ENCODE assay signal across 8 mouse cellular contexts in genomic region chr9:123259896-123260610, GRCm38 (mm10). TPM values are rescaled to one million over a fixed set of nuclear protein-coding genes. Genes with fewer than 3 reads are reported as not detected.
DNase-seq lines count a peak whose midpoint lies in the region; ATAC-seq and TF ChIP-seq lines count a peak whose summit lies in the region.

No protein-coding gene starts in this region.

- peak; percentile 84 for ATAC-seq in liver, postnatal 0 days

- no peak overlapping the region for H3K27ac ChIP-seq in CH12.LX (ENCODE audit: insufficient read depth, low read depth)
- no peak overlapping the region for H3K27ac ChIP-seq in liver, postnatal 0 days (ENCODE audit: low read depth)

- H3K9me3 ChIP-seq in CH12.LX (replicated peaks; ENCODE audit: low read length) = no peaks in the 10 kb centered on the region
- no peaks in the 10 kb centered on the region for H3K9me3 ChIP-seq in liver, postnatal 0 days (ENCODE audit: low read length)

- TF ChIP-seq CTCF in CH12.LX (conservative IDR thresholded peaks at IDR 0.05 in 1 of 2, IDR thresholded peaks at IDR 0.05 in 1 of 2; ENCODE audit: low read depth in 2 of 2, low read length in 2 of 2) = no peak
- TF ChIP-seq CTCF in liver, postnatal 0 days (IDR thresholded peaks at IDR 0.05; ENCODE audit: low read depth) = no peak

- WGBS in liver, postnatal 0 days (ENCODE audit: insufficient replicate concordance) = under 1% methylated on average over 73 of the region's 92 CpGs

- H3K4me2 ChIP-seq in CH12.LX (ENCODE audit: insufficient read depth, low read depth, poor library complexity, severe bottlenecking) = peak overlapping the region; percentile 52
- H3K4me2 ChIP-seq in liver, postnatal 0 days (ENCODE audit: low read depth, low read length) = peak overlapping the region; percentile 98

- no peak for TF ChIP-seq EP300 in CH12.LX (IDR thresholded peaks at IDR 0.05; ENCODE audit: low read length)
- no peak for TF ChIP-seq EP300 in liver, postnatal 0 days (IDR thresholded peaks at IDR 0.05; ENCODE audit: low read depth)

- no peaks in the 10 kb centered on the region for H3K79me2 ChIP-seq in CH12.LX (replicated peaks; ENCODE audit: control insufficient read depth, extremely low read depth, insufficient read depth, poor library complexity, severe bottlenecking)

- in situ Hi-C loops in CH12.LX (cut with MboI; ENCODE audit: low pct_ligation_motif_present, low pct_unique_long_range_greater_than_20kb, low sequenced_read_pairs) = loop anchor here (5.0 to 10.0 kb wide), 3 partner anchors 98 to 265 kb away; partner anchors contain the start of gene Sacm1l

- DNase-seq in 3134 (ENCODE audit: extremely low read depth, insufficient read length, low spot score) = peak; percentile 83
- DNase-seq in CH12.LX (ENCODE audit: extremely low read depth) = peak; percentile 65
- DNase-seq in cerebellum, postnatal 4 days (ENCODE audit: low spot score in 2 of 2) = peak; percentile 28 to 55
- peak; percentile 35 to 62 for DNase-seq in gastrocnemius, postnatal 4 days (ENCODE audit: low spot score in 2 of 2)
- peak; percentile 56 to 84 for DNase-seq in kidney, postnatal 36 days
- DNase-seq in liver, postnatal 0 days = no peak
- peak; percentile 71 for DNase-seq in ovary, postnatal 14 days (ENCODE audit: low spot score)
- DNase-seq in urinary bladder, postnatal 25 days (ENCODE audit: low spot score) = peak; percentile 27

- no peaks in the 10 kb centered on the region for H3K36me3 ChIP-seq in CH12.LX (replicated peaks in 1 of 2; ENCODE audit: control insufficient read depth in 1 of 2, insufficient read depth in 1 of 2, low read length in 1 of 2)
- H3K36me3 ChIP-seq in liver, postnatal 0 days (replicated peaks; ENCODE audit: insufficient read depth, low read length) = no peaks in the 10 kb centered on the region

- dilution Hi-C loops in CH12.LX (cut with MboI; ENCODE audit: extremely low pct_ligation_motif_present, extremely low pct_unique_long_range_greater_than_20kb, low sequenced_read_pairs) = no loop called here

- no peak for TF ChIP-seq RAD21 in CH12.LX (IDR thresholded peaks at IDR 0.05; ENCODE audit: low read depth, low read length)

- H3K9ac ChIP-seq in CH12.LX (ENCODE audit: insufficient read depth, low read depth) = peak overlapping the region; percentile 51; the same call in 1 of the 2 replicates
- peak overlapping the region; percentile 59 for H3K9ac ChIP-seq in liver, postnatal 0 days (replicated peaks)

- no peaks in the 10 kb centered on the region; a peak in 1 of 4 replicates for H3K4me1 ChIP-seq in CH12.LX (ENCODE audit: control insufficient read depth in 1 of 2, insufficient read depth in 2 of 2)
- H3K4me1 ChIP-seq in liver, postnatal 0 days (ENCODE audit: insufficient read depth) = peaks cover 16% of the 10 kb centered on the region

- TF ChIP-seq POLR2A in CH12.LX (IDR thresholded peaks at IDR 0.05; ENCODE audit: low read depth, low read length) = no peak

- peak overlapping the region; percentile 63 to 82 (median 64) for H3K4me3 ChIP-seq in CH12.LX (replicated peaks in 1 of 3; ENCODE audit: low read depth in 2 of 3, low read length in 2 of 3, poor library complexity in 1 of 3)
- H3K4me3 ChIP-seq in liver, postnatal 0 days (ENCODE audit: low read depth, low read length) = peak overlapping the region; percentile 65

- peaks cover 51% of the 10 kb centered on the region for H3K27me3 ChIP-seq in CH12.LX (replicated peaks)
- H3K27me3 ChIP-seq in liver, postnatal 0 days (ENCODE audit: insufficient read depth, low read length) = peaks cover 43% of the 10 kb centered on the region

TF ChIP-seq in CH12.LX, 34 proteins besides CTCF, POLR2A, EP300 and RAD21:
- TF ChIP-seq SMC3 (IDR thresholded peaks at IDR 0.05; ENCODE audit: low read depth, low read length) (no peak; the same call in 1 of the 2 replicates), MXI1 (IDR thresholded peaks at IDR 0.05; ENCODE audit: low read depth, low read length) (no peak), MEF2A (IDR thresholded peaks at IDR 0.05; ENCODE audit: borderline replicate concordance, low read depth, low read length) (no peak), MAX (IDR thresholded peaks at IDR 0.05; ENCODE audit: low read length) (peak; percentile 43; the same call in 1 of the 2 replicates), USF1 (IDR thresholded peaks at IDR 0.05; ENCODE audit: low read depth, low read length) (no peak), USF2 (conservative IDR thresholded peaks at IDR 0.05; ENCODE audit: low read depth, low read length) (no peak), TCF12 (IDR thresholded peaks at IDR 0.05; ENCODE audit: low read depth, low read length) (no peak), ZMIZ1 (IDR thresholded peaks at IDR 0.05; ENCODE audit: low read depth, low read length) (0 out of 2 replicates have a peak, but pooled peaks have one; percentile 12), NRF1 (IDR thresholded peaks at IDR 0.05; ENCODE audit: low read depth, low read length) (peak; percentile 52), MAZ (IDR thresholded peaks at IDR 0.05; ENCODE audit: low read depth, low read length) (no peak), ZKSCAN1 (IDR thresholded peaks at IDR 0.05; ENCODE audit: borderline replicate concordance, low read depth, low read length) (no peak), IRF4 (IDR thresholded peaks at IDR 0.05; ENCODE audit: low read depth, low read length) (no peak), TBP (conservative IDR thresholded peaks at IDR 0.05; ENCODE audit: low read depth, low read length) (no peak), ELF1 (IDR thresholded peaks at IDR 0.05; ENCODE audit: low read depth, low read length) (0 out of 2 replicates have a peak, but pooled peaks have one; percentile 14), SIN3A (IDR thresholded peaks at IDR 0.05; ENCODE audit: low read length) (peak; percentile 35; the same call in 1 of the 2 replicates), UBTF (IDR thresholded peaks at IDR 0.05; ENCODE audit: low read depth, low read length) (peak; percentile 27), RCOR1 (conservative IDR thresholded peaks at IDR 0.05; ENCODE audit: low read depth, low read length) (no peak)

RNA-seq across cellular contexts. Expression of gene Tmem158, which starts 0.5 kb away (rescaled TPM):
- total RNA-seq in CH12.LX (2012; rRNA removed) (6.6 and 7.3 TPM in 2 replicates), CH12.LX (2014; rRNA removed) (1.8 and 2.4 TPM in 2 replicates)
- polyA plus RNA-seq in CH12.LX (2012; ENCODE audit: insufficient read length, low read depth) = 2.1 and 2.9 TPM in 2 replicates
- 10 to 100 TPM; 13.1 to 14.3 TPM for total RNA-seq in gastrocnemius, postnatal 4 days (2021)
- polyA plus RNA-seq in liver, postnatal 0 days (2015; fragmentation: Nextera tagmentation; extraction: Ambion mirVana) = 2.8 and 3.6 TPM in 2 replicates

RNA-seq across cellular contexts. Expression of gene Cdcp1, which starts 44.2 kb away (rescaled TPM):
- total RNA-seq in CH12.LX (2012; rRNA removed) (3.1 and 3.4 TPM in 2 replicates), CH12.LX (2014; rRNA removed) (3.6 and 4.3 TPM in 2 replicates)
- 5.0 and 5.9 TPM in 2 replicates for polyA plus RNA-seq in CH12.LX (2012; ENCODE audit: insufficient read length, low read depth)
- total RNA-seq in gastrocnemius, postnatal 4 days (2021) = not detected
- polyA plus RNA-seq in liver, postnatal 0 days (2015; fragmentation: Nextera tagmentation; extraction: Ambion mirVana) = 0.90 and 1.2 TPM in 2 replicates
